Mouse (Mus musculus) left cerebral cortex, postnatal 10 days (tissue): ENCODE data around the gene Krt33a. TPM values are rescaled to one million over a fixed set of nuclear protein-coding genes. Genes with fewer than 3 reads are reported as not detected.
A peak's percentile ranks its signal among the peaks of the same experiment; 100 is the strongest.

Experiments
- DNase-seq, 2 experiments: peaks; one replicate each; pipeline ENCODE4 v3.0.0; 2021 to 2022; ENCODE audit warnings: low spot score in 2 of 2, mixed read lengths in 1 of 2; ENCODE audit errors: extremely low spot score in 1 of 2
- intact Hi-C: fragments of 180-260 bp; cut with DNase I; formaldehyde crosslinking; loops from one replicate; pipeline ENCODE4 v1.15.1; 2025
- total RNA-seq, 2 experiments: library from RNA; stranded (reverse); gene quantifications; 2 replicates each; pipeline ENCODE4 v1.2.3; 2021

The Krt33a gene
- total RNA-seq, 2 experiments from 2014 or later: not detected

DNA sequence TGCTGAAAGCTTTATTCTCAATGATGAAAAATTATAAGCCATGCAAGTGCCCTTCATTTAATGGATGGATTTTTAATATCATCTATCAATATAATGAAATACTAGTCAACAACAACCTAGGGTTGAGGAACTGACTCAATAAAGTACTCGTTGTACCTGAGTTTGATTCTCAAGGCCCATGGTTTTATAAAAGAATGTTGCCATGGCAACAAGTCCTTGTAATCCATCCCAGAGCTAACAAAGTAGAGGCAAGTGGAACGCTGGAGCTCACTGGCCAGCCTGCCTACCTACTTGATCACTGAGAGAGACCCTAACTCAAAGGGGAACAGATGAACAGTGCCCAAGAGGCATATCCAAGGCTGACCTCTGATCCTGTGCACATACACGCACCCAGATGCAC lies 25.4 kb downstream of the Krt33a start:
- no peak for DNase-seq
- intact Hi-C loops: no loop called here

DNA sequence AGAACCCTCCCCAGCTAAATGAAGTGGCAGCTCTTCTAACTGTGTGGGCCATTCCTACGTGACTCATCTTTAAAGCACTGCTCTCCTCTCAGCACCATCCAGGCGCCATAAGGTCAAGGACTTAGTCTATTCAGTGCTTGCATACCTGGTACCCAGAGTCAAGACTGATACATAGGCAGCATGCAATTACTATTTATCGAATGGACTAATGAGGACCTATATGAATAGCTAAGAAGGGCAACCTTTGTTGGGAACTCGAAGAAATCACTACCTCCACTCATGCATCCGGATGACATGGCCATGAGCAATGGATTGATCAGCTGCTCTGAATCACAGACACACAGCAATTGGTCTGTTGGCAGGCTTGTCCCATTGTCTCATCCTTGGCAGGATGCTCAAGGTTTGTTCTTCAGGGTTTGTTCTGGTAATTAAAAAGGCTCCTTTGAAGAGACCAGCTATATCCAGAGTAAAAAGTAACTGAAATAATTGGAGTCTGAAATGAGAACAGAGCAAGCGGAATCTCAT lies 26.1 kb downstream of the Krt33a start:
- intact Hi-C loops: no loop called here
- DNase-seq: no peak

DNA sequence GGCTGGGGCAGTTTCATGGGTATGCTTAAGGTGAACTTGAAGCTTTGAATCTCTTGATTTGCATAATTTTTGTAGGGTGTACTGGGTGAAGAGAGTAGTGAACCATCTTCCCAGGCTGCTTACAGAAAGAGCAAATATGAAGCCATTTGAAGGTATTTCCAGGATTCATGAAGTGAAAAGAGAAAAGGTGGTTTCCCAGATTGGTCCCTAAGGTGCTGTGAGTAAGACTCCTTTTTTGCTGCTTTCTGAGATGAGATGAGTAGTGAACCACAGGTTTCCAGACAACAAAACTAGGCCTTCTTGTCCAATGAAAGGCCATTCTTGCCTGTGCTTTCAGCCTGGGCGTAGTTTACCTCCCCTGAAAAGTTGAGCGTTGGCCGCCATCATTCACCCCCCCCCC lies 27.5 kb downstream of the Krt33a start:
- intact Hi-C loops: no loop called here
- DNase-seq: no peak

DNA sequence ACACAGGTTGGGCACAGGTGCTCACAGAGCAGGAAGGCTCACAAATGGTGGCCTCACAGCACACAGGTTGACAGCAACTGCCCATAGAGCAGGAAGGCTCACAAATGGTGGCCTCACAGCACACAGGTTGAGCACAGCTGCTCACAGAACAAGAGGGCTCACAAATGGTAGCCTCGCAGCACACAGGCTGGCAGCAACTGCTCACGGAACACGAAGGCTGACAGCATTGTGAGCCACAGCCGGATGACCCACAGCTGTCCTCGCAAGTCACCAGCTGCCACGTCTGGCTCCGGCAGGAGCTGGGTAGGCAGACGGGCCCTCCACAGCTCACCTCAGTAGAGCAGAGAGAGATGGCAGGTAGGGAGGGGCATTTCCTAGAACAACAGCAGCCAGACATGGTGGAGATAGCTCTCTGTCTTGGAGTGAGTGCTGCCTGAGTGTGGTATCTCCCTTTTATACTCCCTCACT lies 29.8 kb downstream of the Krt33a start, which contains the start of gene Krtap16-1:
Gene Krtap16-1, minus strand, starts transcription at position 418 of the 468 bp plus-strand sequence.
- intact Hi-C loops: no loop called here
- no peak for DNase-seq

DNA sequence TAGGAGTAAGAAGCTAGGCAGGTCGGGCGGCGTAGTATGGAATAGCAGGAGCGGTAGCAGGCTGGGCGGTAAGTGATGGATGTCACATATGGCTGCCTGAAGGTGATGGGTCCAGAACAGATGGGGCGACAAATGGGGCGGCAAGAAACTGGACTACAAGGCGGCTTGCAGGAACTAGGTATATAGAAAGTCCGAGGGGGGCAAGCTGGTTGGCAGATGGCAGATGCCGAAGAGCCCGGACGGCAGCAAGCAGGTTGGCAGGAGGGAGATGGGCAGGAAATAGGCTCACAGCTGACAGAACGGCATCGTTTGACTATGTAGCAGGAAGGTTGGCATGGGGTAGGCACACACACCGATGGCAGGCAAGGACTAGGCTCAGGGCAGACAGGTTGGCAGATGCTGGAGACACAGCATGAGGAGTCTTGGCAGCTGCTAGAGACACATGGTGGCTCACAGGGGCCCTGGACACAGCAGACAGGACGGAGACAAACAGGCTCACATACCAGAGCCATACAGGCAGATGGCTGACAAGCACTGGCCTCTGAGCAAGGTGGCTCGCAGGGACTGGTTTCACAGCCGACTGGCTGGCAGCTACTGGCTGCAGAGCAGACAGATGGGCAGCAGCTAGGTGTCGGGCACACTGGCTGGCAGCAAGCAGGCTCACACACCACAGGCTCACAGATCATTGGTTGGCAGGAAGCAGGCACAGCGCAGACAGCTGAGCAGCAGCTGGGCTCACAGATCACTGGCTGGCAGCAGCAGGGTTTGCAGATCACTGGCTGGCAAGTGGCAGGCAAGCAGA lies 30.5 kb downstream of the Krt33a start:
- intact Hi-C loops: no loop called here
- peak; percentile 52 to 64 for DNase-seq

DNA sequence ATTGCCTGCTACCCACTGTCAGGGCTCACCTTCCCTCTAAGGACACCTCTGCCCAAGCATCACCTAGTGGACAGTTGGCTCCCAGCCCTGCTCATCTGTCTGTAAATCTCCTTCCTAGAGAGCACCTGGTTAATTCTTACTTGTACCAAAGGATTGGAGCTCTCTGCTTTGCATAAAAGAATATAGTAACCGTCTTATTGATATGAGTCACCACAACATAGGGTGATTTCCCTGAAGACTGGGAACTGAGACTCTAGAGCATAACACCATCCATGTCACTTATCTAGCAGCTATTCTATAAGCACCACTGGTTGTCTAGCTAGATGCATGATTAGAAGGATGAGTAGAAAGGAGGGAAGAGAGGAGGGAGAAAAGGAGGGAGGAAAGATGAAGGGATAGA lies 32.6 kb downstream of the Krt33a start:
- DNase-seq: no peak
- intact Hi-C loops: no loop called here

DNA sequence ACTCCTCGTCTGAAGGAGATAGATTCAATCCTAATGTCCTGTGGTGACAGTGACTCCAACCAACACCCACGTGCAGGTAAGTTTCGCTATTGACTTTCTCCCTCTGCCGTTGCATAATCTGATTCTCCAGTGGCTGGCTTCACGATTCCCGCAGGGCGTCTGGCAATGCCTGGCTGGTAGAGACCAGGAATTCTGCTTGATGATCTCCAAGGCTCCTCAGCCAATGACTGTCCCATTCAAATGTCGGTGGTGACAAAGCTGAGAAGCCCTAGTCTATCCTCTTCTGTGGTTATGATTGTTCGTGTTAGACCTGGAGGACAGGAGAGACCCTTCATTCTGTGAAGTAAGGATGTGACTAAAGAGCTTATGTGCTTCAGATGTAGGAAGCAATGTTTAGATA lies 33.3 kb downstream of the Krt33a start:
- intact Hi-C loops: no loop called here
- no peak for DNase-seq

DNA sequence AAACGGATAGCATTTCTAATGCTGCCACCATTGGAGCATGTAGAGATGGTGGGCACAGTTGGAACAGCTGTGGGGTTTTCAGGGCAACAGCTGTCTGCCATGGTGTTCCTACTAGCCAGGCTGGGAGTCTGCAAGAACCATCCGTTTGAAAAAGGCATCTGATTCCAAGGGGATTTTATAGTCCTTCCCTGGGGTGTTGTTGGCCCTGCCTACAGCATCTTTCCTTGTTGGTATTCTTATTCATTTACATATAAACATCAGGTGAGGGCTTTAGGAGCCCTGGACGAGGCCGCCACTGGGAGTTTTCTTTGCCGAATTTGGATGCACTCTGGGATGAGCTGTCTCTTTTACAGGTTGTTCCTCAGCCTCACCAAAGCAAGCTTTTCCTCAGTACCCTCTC lies 37.1 kb downstream of the Krt33a start, which contains the start of gene Krtap29-1:
Gene Krtap29-1, minus strand, starts transcription at position 101 of the 400 bp plus-strand sequence.
- intact Hi-C loops: no loop called here
- DNase-seq: no peak

DNA sequence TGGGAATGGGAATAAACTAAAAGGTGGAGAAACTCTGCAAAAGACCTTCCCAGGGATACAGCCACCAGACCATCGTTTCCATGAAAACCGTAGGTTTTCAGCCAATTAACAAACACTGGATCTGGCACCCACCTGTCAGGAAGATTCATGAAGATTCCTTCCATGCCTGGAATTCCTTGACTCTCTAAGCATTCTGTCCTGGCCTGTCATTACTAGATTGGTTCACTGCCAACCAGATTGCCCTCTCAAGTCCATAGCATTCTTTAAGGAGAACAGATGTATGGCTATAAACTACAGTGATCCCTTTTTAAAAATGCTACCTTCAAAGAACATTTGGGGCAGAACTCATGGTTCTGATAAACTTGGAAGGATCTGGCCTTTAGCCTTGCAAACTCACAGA lies 50.1 kb downstream of the Krt33a start:
- intact Hi-C loops: loop anchor here (10.0 kb wide), 1 partner anchor 271 kb away; the partner anchor contains the start of gene Gm14190
- DNase-seq: no peak

DNA sequence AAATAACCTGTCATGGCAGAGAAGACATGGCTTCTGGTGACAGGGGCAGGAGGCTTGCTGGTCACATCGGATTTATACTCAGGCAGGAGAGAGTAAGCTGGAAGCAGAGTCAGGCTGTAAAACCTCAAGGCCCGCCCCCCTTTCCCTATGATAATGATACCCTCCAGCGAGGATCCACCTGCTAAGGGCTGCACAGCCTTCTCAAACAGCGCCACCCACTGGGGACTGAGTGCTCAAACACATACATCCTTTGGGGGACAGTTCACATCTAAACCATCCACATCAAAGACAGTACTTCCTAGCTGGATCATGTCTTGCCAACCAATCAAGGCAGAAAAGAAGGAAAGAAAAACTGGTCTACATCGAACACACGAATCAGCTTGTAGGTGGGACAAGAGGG lies 51.8 kb downstream of the Krt33a start:
- intact Hi-C loops: loop anchor here (10.0 kb wide), 1 partner anchor 269 kb away; the partner anchor contains the start of gene Gm14190

More for the DNA sequence above, 51.8 kb downstream of the Krt33a start:
- no peak for DNase-seq

Other genes with a start within 250 kb of the Krt33a start
- not detected for gene Gm11595, start 243.3 kb downstream of the Krt33a start, total RNA-seq
- gene Krtap4-8, start 235.5 kb downstream of the Krt33a start, total RNA-seq: not detected
- gene Krtap4-9, start 231.0 kb downstream of the Krt33a start, total RNA-seq: not detected
- not detected for gene Gm11596, start 222.7 kb downstream of the Krt33a start, total RNA-seq
- gene Gm11569, start 217.3 kb downstream of the Krt33a start, total RNA-seq: not detected
- not detected for gene Gm11554, start 211.8 kb downstream of the Krt33a start, total RNA-seq
- gene Krtap4-13, start 206.3 kb downstream of the Krt33a start, total RNA-seq: not detected
- not detected for gene Gm11564, start 200.5 kb downstream of the Krt33a start, total RNA-seq
- gene 2300003K06Rik, start 178.1 kb downstream of the Krt33a start, total RNA-seq: not detected
- gene Krtap4-16, start 164.6 kb downstream of the Krt33a start, total RNA-seq: not detected
- gene Gm11568, start 158.3 kb downstream of the Krt33a start, total RNA-seq: not detected
- not detected for gene Gm11559, start 151.7 kb downstream of the Krt33a start, total RNA-seq
- gene Krtap9-1, start 142.8 kb downstream of the Krt33a start, total RNA-seq: not detected
- gene Gm11567, start 137.0 kb downstream of the Krt33a start, total RNA-seq: not detected
- not detected for gene Krtap31-1, start 108.3 kb downstream of the Krt33a start, total RNA-seq
- gene Gm11565, start 101.5 kb downstream of the Krt33a start, total RNA-seq: not detected
- not detected for gene Krtap31-2, start 79.9 kb downstream of the Krt33a start, total RNA-seq
- gene Krtap9-5, start 67.7 kb downstream of the Krt33a start, total RNA-seq: not detected
- gene Krtap29-1, start 37.2 kb downstream of the Krt33a start, total RNA-seq: not detected
- gene Krtap16-1, start 29.6 kb downstream of the Krt33a start, total RNA-seq: not detected
- not detected for gene Krtap17-1, start 22.2 kb downstream of the Krt33a start, total RNA-seq
- gene Krt33b, start 13.7 kb upstream of the Krt33a start, total RNA-seq: not detected
- not detected for gene Krt34, start 25.3 kb upstream of the Krt33a start, total RNA-seq
- gene Krt31, start 34.3 kb upstream of the Krt33a start, total RNA-seq: not detected
- gene Krt32, start 72.0 kb upstream of the Krt33a start, total RNA-seq: not detected
- gene Krt35, start 80.0 kb upstream of the Krt33a start, total RNA-seq: not detected
- not detected for gene Krt36, start 89.4 kb upstream of the Krt33a start, total RNA-seq
- gene Krt13, start 105.4 kb upstream of the Krt33a start, total RNA-seq: not detected
- gene Krt15, start 119.7 kb upstream of the Krt33a start, total RNA-seq: not detected
- gene Krt19, start 132.5 kb upstream of the Krt33a start, total RNA-seq: 1 to 10 TPM in 1 of 2 experiments, under 1 TPM in 1; 0.73 to 1.1 TPM
- gene Krt9, start 177.0 kb upstream of the Krt33a start, total RNA-seq: 1 to 10 TPM; 1.7 to 2.2 TPM
- not detected for gene Krt14, start 191.3 kb upstream of the Krt33a start, total RNA-seq
- gene Krt16, start 232.7 kb upstream of the Krt33a start, total RNA-seq: not detected
- gene Krt17, start 244.8 kb upstream of the Krt33a start, total RNA-seq: not detected